Mouse (Mus musculus) kidney, embryonic 16.5 days (tissue): ENCODE data around the gene Eif1. TPM values are rescaled to one million over a fixed set of nuclear protein-coding genes. Genes with fewer than 3 reads are reported as not detected.
"Not testable (repeated sequence)": the region's sequence is repeated elsewhere in the genome, so short reads cannot be mapped to it uniquely, and the experiment has no call there.

Experiments
- ATAC-seq: fragments of 200-750 bp; cut with Nextera tagmentation; 2 replicates; pipeline ENCODE4 v1.8.0; 2017; ENCODE audit warnings: moderate TSS enrichment; ENCODE audit not compliant: low FRiP score, low TSS enrichment
- H3K27ac ChIP-seq: fragments of 300-500 bp; sonication (generic); 2 replicates; pipeline ENCODE4 v1.5.1; 2014; ENCODE audit warnings: low read length
- H3K27me3 ChIP-seq: fragments of 300-500 bp; sonication (generic); 2 replicates; pipeline ENCODE4 v1.6.1; 2014; ENCODE audit warnings: low read length, control low read depth, mixed read lengths; ENCODE audit not compliant: insufficient read depth
- H3K36me3 ChIP-seq: fragments of 300-500 bp; sonication (generic); 2 replicates; pipeline ENCODE4 v1.6.1; 2014; ENCODE audit warnings: low read length, control low read depth, mixed read lengths; ENCODE audit not compliant: insufficient read depth
- H3K4me1 ChIP-seq: fragments of 300-500 bp; sonication (generic); 2 replicates; pipeline ENCODE4 v1.6.1; 2014; ENCODE audit warnings: low read length, control low read depth, mixed read lengths; ENCODE audit not compliant: insufficient read depth
- H3K4me2 ChIP-seq: fragments of 300-500 bp; sonication (generic); replicated peaks from 2 replicates; pipeline ENCODE4 v1.6.1; 2014; ENCODE audit warnings: low read depth, low read length
- H3K4me3 ChIP-seq: fragments of 300-500 bp; sonication (generic); 2 replicates; pipeline ENCODE4 v1.5.1; 2014; ENCODE audit warnings: mild to moderate bottlenecking, low read length
- H3K9ac ChIP-seq: fragments of 300-500 bp; sonication (generic); replicated peaks from 2 replicates; pipeline ENCODE4 v1.6.1; 2014; ENCODE audit warnings: low read length
- H3K9me3 ChIP-seq: fragments of 300-500 bp; sonication (generic); 2 replicates; pipeline ENCODE4 v1.6.1; 2016; ENCODE audit warnings: low read length, control low read depth
- WGBS: fragments of 180-500 bp; shearing (Covaris S2); extraction: QIAGEN DNeasy Blood & Tissue Kit; methylation state at CpG from one replicate; pipeline ENCODE4 v1.1.7; 2014; 5-methylcytosine and 5-hydroxymethylcytosine counted together
- polyA plus RNA-seq: library from polyadenylated mRNA; unstranded; fragments of >200 nt; fragmentation: Nextera tagmentation; extraction: Ambion mirVana; gene quantifications from 2 replicates; pipeline ENCODE4 v1.2.1, GENCODE M21; 2015

Eif1 gene
- polyA plus RNA-seq, 1 experiment from 2014 or later = 1,403 TPM

- not testable (repeated sequence) for H3K27ac ChIP-seq, H3K9ac ChIP-seq, ATAC-seq, H3K27me3 ChIP-seq, H3K4me2 ChIP-seq, H3K9me3 ChIP-seq, H3K4me3 ChIP-seq
- H3K4me1 ChIP-seq = peaks cover 10% of the 10 kb centered on the region; the same call in 1 of the 2 replicates
- WGBS = 81% methylated on average over 7 of the region's 7 CpGs
- peaks cover 18% of the 10 kb centered on the region for H3K36me3 ChIP-seq
Observed at GRCm38 (mm10) chr11:100321479-100322305, 2.0 kb downstream of the Eif1 start.

- H3K4me1 ChIP-seq = peaks cover 10% of the 10 kb centered on the region; the same call in 1 of the 2 replicates
- no peak for ATAC-seq
- H3K27me3 ChIP-seq = no peaks in the 10 kb centered on the region
- no peak overlapping the region for H3K9ac ChIP-seq
- H3K9me3 ChIP-seq = no peaks in the 10 kb centered on the region
- no peak overlapping the region for H3K4me3 ChIP-seq
- no peak overlapping the region for H3K27ac ChIP-seq
- H3K4me2 ChIP-seq = no peak overlapping the region
- H3K36me3 ChIP-seq = peaks cover 18% of the 10 kb centered on the region
- 70% methylated on average over 3 of the region's 3 CpGs for WGBS
Observed at GRCm38 (mm10) chr11:100322591-100323258, 3.0 kb downstream of the Eif1 start.

GRCm38 (mm10) chr11:100323578-100323977, 3.9 kb downstream of the Eif1 start:
- Histone ChIP-seq H3K27ac (no peak overlapping the region), H3K9me3 (no peaks in the 10 kb centered on the region), H3K4me1 (peaks cover 10% of the 10 kb centered on the region; the same call in 1 of the 2 replicates), H3K4me3 (no peak overlapping the region), H3K9ac (no peak overlapping the region), H3K4me2 (no peak overlapping the region), H3K36me3 (peaks cover 18% of the 10 kb centered on the region), H3K27me3 (no peaks in the 10 kb centered on the region)
- no peak for ATAC-seq
- 23% methylated on average over 3 of the region's 3 CpGs for WGBS

GRCm38 (mm10) chr11:100325062-100325629, 5.5 kb downstream of the Eif1 start:
- Histone ChIP-seq H3K4me2 (no peak overlapping the region), H3K4me1 (peaks cover 10% of the 10 kb centered on the region; the same call in 1 of the 2 replicates), H3K27ac (no peak overlapping the region), H3K27me3 (no peaks in the 10 kb centered on the region), H3K36me3 (peaks cover 18% of the 10 kb centered on the region), H3K9ac (no peak overlapping the region), H3K9me3 (no peaks in the 10 kb centered on the region), H3K4me3 (no peak overlapping the region)
- no peak for ATAC-seq
- WGBS = 85% methylated on average over 11 of the region's 11 CpGs

- no peaks in the 10 kb centered on the region for H3K9me3 ChIP-seq
- no peaks in the 10 kb centered on the region; the same call in 1 of the 2 replicates for H3K4me1 ChIP-seq
- H3K27me3 ChIP-seq = no peaks in the 10 kb centered on the region
- no peak overlapping the region for H3K4me3 ChIP-seq
- ATAC-seq = no peak
- H3K27ac ChIP-seq = no peak overlapping the region
- peaks cover 3% of the 10 kb centered on the region; the same call in 1 of the 2 replicates for H3K36me3 ChIP-seq
- H3K4me2 ChIP-seq = no peak overlapping the region
- H3K9ac ChIP-seq = no peak overlapping the region
- WGBS = 85% methylated on average over 11 of the region's 11 CpGs
Observed at GRCm38 (mm10) chr11:100327316-100327715, 7.6 kb downstream of the Eif1 start.

- Histone ChIP-seq H3K9me3 (no peaks in the 10 kb centered on the region), H3K4me1 (no peaks in the 10 kb centered on the region; the same call in 1 of the 2 replicates), H3K36me3 (no peaks in the 10 kb centered on the region), H3K4me3 (no peak overlapping the region), H3K9ac (no peak overlapping the region), H3K27ac (no peak overlapping the region), H3K27me3 (no peaks in the 10 kb centered on the region), H3K4me2 (no peak overlapping the region)
- ATAC-seq = no peak
- 82% methylated on average over 6 of the region's 6 CpGs for WGBS
Observed at GRCm38 (mm10) chr11:100327761-100328160, 8.1 kb downstream of the Eif1 start.

GRCm38 (mm10) chr11:100330235-100330634, 10.6 kb downstream of the Eif1 start:
- ATAC-seq = 0 out of 2 replicates have a peak, but pooled peaks have one; percentile 9
- Histone ChIP-seq H3K4me1 (no peaks in the 10 kb centered on the region; the same call in 1 of the 2 replicates), H3K4me2 (no peak overlapping the region), H3K27me3 (no peaks in the 10 kb centered on the region), H3K9me3 (no peaks in the 10 kb centered on the region), H3K36me3 (no peaks in the 10 kb centered on the region), H3K27ac (no peak overlapping the region), H3K9ac (no peak overlapping the region), H3K4me3 (no peak overlapping the region)
- 43% methylated on average over 16 of the region's 16 CpGs for WGBS

GRCm38 (mm10) chr11:100330816-100331375, 11.2 kb downstream of the Eif1 start:
- WGBS = 57% methylated on average over 8 of the region's 8 CpGs
- not testable (repeated sequence) for H3K9ac ChIP-seq, H3K36me3 ChIP-seq, ATAC-seq, H3K27me3 ChIP-seq, H3K9me3 ChIP-seq, H3K4me3 ChIP-seq, H3K27ac ChIP-seq, H3K4me1 ChIP-seq, H3K4me2 ChIP-seq

- H3K4me1 ChIP-seq = peaks cover 4% of the 10 kb centered on the region; the same call in 1 of the 2 replicates
- no peak overlapping the region for H3K27ac ChIP-seq
- no peaks in the 10 kb centered on the region for H3K27me3 ChIP-seq
- H3K36me3 ChIP-seq = no peaks in the 10 kb centered on the region
- no peak overlapping the region for H3K4me2 ChIP-seq
- 62% methylated on average over 9 of the region's 9 CpGs for WGBS
- no peaks in the 10 kb centered on the region for H3K9me3 ChIP-seq
- no peak overlapping the region for H3K4me3 ChIP-seq
- ATAC-seq = no peak
- no peak overlapping the region for H3K9ac ChIP-seq
Observed at GRCm38 (mm10) chr11:100332766-100333515, 13.3 kb downstream of the Eif1 start.
